Mouse (Mus musculus) right cerebral cortex, postnatal 4 days (tissue): Measurements from ENCODE around the gene Spon2.

Experiments
- DNase-seq: peaks from one replicate; pipeline ENCODE4 v3.0.0-alpha.2; 2022

The Spon2 gene

GRCm38 (mm10) chr5:33214723-33215122, 3.5 kb downstream of the Spon2 start:
- DNase-seq = no peak

GRCm38 (mm10) chr5:33211254-33211653, 7.0 kb downstream of the Spon2 start:
- no peak for DNase-seq

- DNase-seq = no peak
These were observed 7.7 kb downstream of the Spon2 start for GRCm38 (mm10) chr5:33210515-33210914.

- DNase-seq = no peak
These were observed 9.6 kb downstream of the Spon2 start for GRCm38 (mm10) chr5:33208533-33209245.

GRCm38 (mm10) chr5:33207136-33207535, 11.1 kb downstream of the Spon2 start:
- DNase-seq = no peak

- no peak for DNase-seq
These were observed 11.9 kb downstream of the Spon2 start for GRCm38 (mm10) chr5:33206328-33206727.

GRCm38 (mm10) chr5:33204284-33204683, 14.0 kb downstream of the Spon2 start:
- DNase-seq = no peak

- DNase-seq = peak; percentile 82
These were observed 14.5 kb downstream of the Spon2 start for GRCm38 (mm10) chr5:33203691-33204242.

GRCm38 (mm10) chr5:33203171-33203565, 15.1 kb downstream of the Spon2 start:
- DNase-seq = no peak

GRCm38 (mm10) chr5:33202516-33203170, 15.6 kb downstream of the Spon2 start:
- no peak for DNase-seq

- no peak for DNase-seq
These were observed 16.6 kb downstream of the Spon2 start for GRCm38 (mm10) chr5:33201697-33202096.

GRCm38 (mm10) chr5:33200071-33200470, 18.2 kb downstream of the Spon2 start:
- DNase-seq = no peak

- DNase-seq = no peak
These were observed 22.9 kb downstream of the Spon2 start for GRCm38 (mm10) chr5:33195246-33195852.

- DNase-seq = no peak
These were observed 24.7 kb downstream of the Spon2 start for GRCm38 (mm10) chr5:33193567-33193966.
